Mouse (Mus musculus) MEL (cell line): ENCODE results near the gene Dhrs1. TPM values are rescaled to one million over a fixed set of nuclear protein-coding genes. Genes with fewer than 3 reads are reported as not detected.

Source experiments
- DNase-seq: peaks from one replicate; pipeline ENCODE4 v3.0.0; 2011; ENCODE audit warnings: low read depth, low spot score
- H3K27ac ChIP-seq: 2 replicates; pipeline ENCODE4 v1.5.1; 2012; ENCODE audit warnings: low read depth, mild to moderate bottlenecking, control low read depth, low read length, moderate library complexity; ENCODE audit not compliant: control insufficient read depth
- H3K27me3 ChIP-seq, 2 experiments: fragments of 150-350 bp in 1 of 2; sonication (generic) in 1 of 2; 2 replicates each; pipeline ENCODE4 v1.6.1; 2012; ENCODE audit warnings: low read length in 2 of 2, mild to moderate bottlenecking in 2 of 2, improper control_type of control experiment in 1 of 2, moderate library complexity in 1 of 2; ENCODE audit not compliant: insufficient read depth in 2 of 2, control insufficient read depth in 1 of 2
- H3K36me3 ChIP-seq, 2 experiments: 2 replicates each; pipeline ENCODE4 v1.6.1; 2012 to 2014; ENCODE audit warnings: low read length in 2 of 2, improper control_type of control experiment in 1 of 2, inconsistent platforms in 1 of 2, mild to moderate bottlenecking in 1 of 2; ENCODE audit not compliant: insufficient read depth in 2 of 2, control insufficient read depth in 1 of 2
- H3K4me1 ChIP-seq, 2 experiments: fragments of 150-350 bp in 1 of 2; sonication (generic) in 1 of 2; 2 replicates each; pipeline ENCODE4 v1.6.1; 2012; ENCODE audit warnings: low read length in 2 of 2, improper control_type of control experiment in 1 of 2, mild to moderate bottlenecking in 1 of 2; ENCODE audit not compliant: insufficient read depth in 2 of 2, control insufficient read depth in 1 of 2
- H3K4me3 ChIP-seq, 2 experiments: fragments of 150-350 bp in 1 of 2; sonication (generic) in 1 of 2; 2 replicates each; pipeline ENCODE4 v1.5.1; 2012; ENCODE audit warnings: low read depth in 2 of 2, low read length in 2 of 2, mild to moderate bottlenecking in 2 of 2, moderate library complexity in 2 of 2, control low read depth in 1 of 2, improper control_type of control experiment in 1 of 2; ENCODE audit not compliant: control insufficient read depth in 1 of 2, insufficient read depth in 1 of 2
- H3K79me2 ChIP-seq: 2 replicates; pipeline ENCODE4 v1.6.1; 2012; ENCODE audit warnings: mild to moderate bottlenecking, low read length, moderate library complexity; ENCODE audit not compliant: control insufficient read depth, poor library complexity, insufficient read depth
- H3K9ac ChIP-seq: 2 replicates; pipeline ENCODE4 v1.6.1; 2012; ENCODE audit warnings: low read depth, mild to moderate bottlenecking, control low read depth, low read length, moderate library complexity; ENCODE audit not compliant: control insufficient read depth, poor library complexity, severe bottlenecking
- H3K9me3 ChIP-seq: fragments of 150-350 bp; sonication (generic); replicated peaks from 2 replicates; pipeline ENCODE4 v1.6.1; 2012; ENCODE audit warnings: mild to moderate bottlenecking, low read length, improper control_type of control experiment, moderate library complexity; ENCODE audit not compliant: insufficient read depth
- BHLHE40 ChIP-seq: IDR thresholded peaks from 2 replicates; pipeline ENCODE4 v1.6.1; 2012; ENCODE audit warnings: low read depth, mild to moderate bottlenecking, inconsistent platforms, low read length, improper control_type of control experiment, borderline replicate concordance
- E2F4 ChIP-seq: IDR thresholded peaks from 2 replicates; pipeline ENCODE4 v1.6.1; 2011; ENCODE audit warnings: low read depth, low read length, improper control_type of control experiment, borderline replicate concordance
- ELF1 ChIP-seq: IDR thresholded peaks from 2 replicates; pipeline ENCODE4 v1.6.1; 2014; ENCODE audit warnings: low read depth, mild to moderate bottlenecking, inconsistent platforms, low read length, improper control_type of control experiment, moderate library complexity
- GATA1 ChIP-seq: IDR thresholded peaks from 2 replicates; pipeline ENCODE4 v1.6.1; 2011; ENCODE audit warnings: low read depth, low read length, improper control_type of control experiment
- HCFC1 ChIP-seq: IDR thresholded peaks from 2 replicates; pipeline ENCODE4 v1.6.1; 2012; ENCODE audit warnings: low read depth, mild to moderate bottlenecking, inconsistent platforms, low read length, improper control_type of control experiment, moderate library complexity
- JUND ChIP-seq: IDR thresholded peaks from 2 replicates; pipeline ENCODE4 v1.6.1; 2011; ENCODE audit warnings: low read depth, mild to moderate bottlenecking, improper control_type of control experiment, low read length
- KAT2A ChIP-seq: conservative IDR thresholded peaks from 2 replicates; pipeline ENCODE4 v1.6.1; 2012; ENCODE audit warnings: low read depth, low read length, improper control_type of control experiment, inconsistent platforms
- MAX ChIP-seq: IDR thresholded peaks from 2 replicates; pipeline ENCODE4 v1.6.1; 2011; ENCODE audit warnings: low read length, improper control_type of control experiment
- MEF2A ChIP-seq: IDR thresholded peaks from 2 replicates; pipeline ENCODE4 v1.6.1; 2014; ENCODE audit warnings: low read depth, mild to moderate bottlenecking, inconsistent platforms, low read length, improper control_type of control experiment; ENCODE audit not compliant: poor library complexity, insufficient replicate concordance, severe bottlenecking; ENCODE audit errors: extremely low read depth
- MXI1 ChIP-seq: IDR thresholded peaks from 2 replicates; pipeline ENCODE4 v1.6.1; 2011; ENCODE audit warnings: mild to moderate bottlenecking, low read depth, low read length, improper control_type of control experiment
- MYB ChIP-seq: IDR thresholded peaks from 2 replicates; pipeline ENCODE4 v1.6.1; 2011; ENCODE audit warnings: mild to moderate bottlenecking, low read depth, low read length, improper control_type of control experiment
- NELFE ChIP-seq: IDR thresholded peaks from 2 replicates; pipeline ENCODE4 v1.6.1; 2011; ENCODE audit warnings: low read depth, low read length, improper control_type of control experiment
- NRF1 ChIP-seq: IDR thresholded peaks from 2 replicates; pipeline ENCODE4 v1.6.1; 2014; ENCODE audit warnings: low read depth, mild to moderate bottlenecking, inconsistent platforms, low read length, improper control_type of control experiment, moderate library complexity; ENCODE audit not compliant: poor library complexity, insufficient read depth, severe bottlenecking
- POLR2A ChIP-seq, 2 experiments: IDR thresholded peaks; 2 replicates each; pipeline ENCODE4 v1.6.1; 2011 to 2012; ENCODE audit warnings: low read length in 2 of 2, mild to moderate bottlenecking in 2 of 2, control low read depth in 1 of 2, improper control_type of control experiment in 1 of 2, low read depth in 1 of 2, moderate library complexity in 1 of 2; ENCODE audit not compliant: control insufficient read depth in 1 of 2, insufficient read depth in 1 of 2, poor library complexity in 1 of 2
- POLR2AphosphoS2 ChIP-seq: IDR thresholded peaks from 2 replicates; pipeline ENCODE4 v1.6.1; 2011; ENCODE audit warnings: low read length, improper control_type of control experiment
- RAD21 ChIP-seq: IDR thresholded peaks from 2 replicates; pipeline ENCODE4 v1.6.1; 2011; ENCODE audit warnings: mild to moderate bottlenecking, low read depth, low read length, improper control_type of control experiment
- RCOR1 ChIP-seq: IDR thresholded peaks from 2 replicates; pipeline ENCODE4 v1.6.1; 2012; ENCODE audit warnings: low read depth, mild to moderate bottlenecking, inconsistent platforms, low read length, improper control_type of control experiment
- SMC3 ChIP-seq: IDR thresholded peaks from 2 replicates; pipeline ENCODE4 v1.6.1; 2011; ENCODE audit warnings: low read depth, low read length, improper control_type of control experiment
- TCF12 ChIP-seq: IDR thresholded peaks from 2 replicates; pipeline ENCODE4 v1.6.1; 2014; ENCODE audit warnings: low read depth, mild to moderate bottlenecking, inconsistent platforms, low read length, improper control_type of control experiment, moderate library complexity
- USF1 ChIP-seq: IDR thresholded peaks from 2 replicates; pipeline ENCODE4 v1.6.1; 2014; ENCODE audit warnings: low read depth, mild to moderate bottlenecking, inconsistent platforms, low read length, improper control_type of control experiment, moderate library complexity
- ZKSCAN1 ChIP-seq: IDR thresholded peaks from 2 replicates; pipeline ENCODE4 v1.6.1; 2012; ENCODE audit warnings: low read depth, mild to moderate bottlenecking, inconsistent platforms, low read length, improper control_type of control experiment, moderate library complexity
- ZMIZ1 ChIP-seq: IDR thresholded peaks from 2 replicates; pipeline ENCODE4 v1.6.1; 2012; ENCODE audit warnings: low read depth, mild to moderate bottlenecking, inconsistent platforms, low read length, improper control_type of control experiment, moderate library complexity
- polyA plus RNA-seq, 2 experiments: library from polyadenylated mRNA; stranded (reverse) in 1 of 2; unstranded in 1 of 2; fragments of >175 nt in 1 of 2; fragments of >200 nt in 1 of 2; gene quantifications; 2 replicates each; pipeline versions ENCODE4 v1.2.1 to v1.2.4; 2012; ENCODE audit warnings: low replicate concordance in 2 of 2, low read depth in 1 of 2; ENCODE audit not compliant: insufficient read length in 2 of 2, insufficient read depth in 1 of 2, missing spikeins in 1 of 2
- total RNA-seq: library from RNA; depleted of rRNA; stranded (reverse); fragments of 300-350 nt; gene quantifications from 2 replicates; pipeline ENCODE4 v1.2.3, GENCODE M21; 2012

The Dhrs1 gene
- total and polyA plus RNA-seq, 3 experiments = 20.0 to 48.8 TPM; not detected in 1

DNA sequence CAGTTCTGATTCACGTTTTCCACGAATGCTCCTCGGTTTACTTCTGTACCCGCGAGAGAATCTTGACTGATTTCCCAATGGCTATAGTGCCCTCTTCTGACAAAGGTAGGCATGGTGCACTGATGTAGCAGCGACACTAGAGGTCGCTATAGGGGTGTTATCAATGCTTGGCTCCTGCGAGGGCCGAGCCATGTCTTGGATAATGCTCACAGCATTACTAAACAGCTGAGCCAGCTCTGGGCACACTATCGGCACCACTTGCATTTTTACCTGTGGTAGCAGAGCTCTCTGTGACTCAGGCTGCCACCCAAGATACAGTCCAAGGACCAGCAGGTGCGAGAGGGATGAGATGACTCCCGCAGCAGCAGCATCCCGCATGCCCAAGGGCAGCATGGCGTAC lies 35.8 kb upstream of the Dhrs1 start (continued):
- no peak for TF ChIP-seq RCOR1
- peak; percentile 59 for TF ChIP-seq HCFC1

DNA sequence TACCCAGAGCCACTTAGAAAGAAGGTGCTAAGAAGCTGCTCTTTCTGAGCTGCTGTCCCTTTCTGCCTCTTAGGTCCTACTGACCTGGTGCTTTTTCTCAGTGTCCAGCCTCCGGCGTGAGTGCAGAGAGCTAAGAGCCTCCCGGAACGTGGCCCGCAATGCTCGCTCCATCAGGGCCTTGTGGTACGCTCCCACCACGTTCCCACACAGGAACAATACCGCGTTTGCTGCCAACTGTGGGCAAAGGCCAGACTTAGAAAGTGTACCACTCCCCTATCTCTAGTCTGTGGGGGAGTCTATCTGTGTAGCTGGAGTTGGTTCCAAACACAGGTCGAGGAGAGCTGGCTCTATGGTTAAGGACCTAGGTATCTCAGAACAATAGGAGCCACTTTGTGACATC lies 35.2 kb upstream of the Dhrs1 start:
- DNase-seq = no peak
- TF ChIP-seq POLR2AphosphoS2 (no peak), ZMIZ1 (no peak), GATA1 (no peak), RAD21 (no peak), TCF12 (no peak), POLR2A (IDR thresholded peaks at IDR 0.05; ENCODE audit: control insufficient read depth in 1 of 2, insufficient read depth in 1 of 2, low read depth in 1 of 2, low read length in 2 of 2, poor library complexity in 1 of 2) (no peak), NELFE (no peak), MEF2A (no peak), MYB (no peak), KAT2A (no peak), ELF1 (no peak), E2F4 (no peak)
- Histone ChIP-seq H3K79me2 (no peaks in the 10 kb centered on the region), H3K36me3 (peaks cover 0 to 7% of the 10 kb centered on the region in 2 experiments; a peak in 2 of 4 replicates), H3K9ac (no peak overlapping the region), H3K27ac (no peak overlapping the region), H3K4me3 (no peak overlapping the region), H3K9me3 (no peaks in the 10 kb centered on the region), H3K4me1 (peaks cover 5 to 12% of the 10 kb centered on the region in 2 experiments; a peak in 3 of 4 replicates), H3K27me3 (no peaks in the 10 kb centered on the region)

DNA sequence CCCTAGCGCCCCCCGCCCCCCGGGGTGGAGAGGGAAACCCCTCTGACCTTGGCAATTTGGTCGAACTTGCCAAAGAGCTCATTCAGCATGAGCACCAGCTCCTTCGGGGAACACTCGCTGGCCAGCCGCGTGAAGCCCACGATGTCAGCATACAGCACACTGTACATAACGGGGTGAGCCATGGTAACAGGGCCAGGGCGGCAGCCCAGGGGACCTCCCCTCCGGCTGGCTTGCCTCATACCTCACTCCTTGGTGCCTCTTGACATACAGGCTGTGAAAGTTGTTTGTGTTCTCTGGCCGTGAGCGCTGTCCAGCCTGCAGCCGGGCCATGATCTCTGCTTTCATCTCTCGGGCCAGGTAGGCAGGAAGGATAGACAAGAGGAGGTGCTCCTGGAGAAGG lies 34.2 kb upstream of the Dhrs1 start:
- Histone ChIP-seq H3K9ac (no peak overlapping the region), H3K79me2 (no peaks in the 10 kb centered on the region), H3K4me3 (no peak overlapping the region), H3K27me3 (no peaks in the 10 kb centered on the region), H3K9me3 (no peaks in the 10 kb centered on the region), H3K36me3 (peaks cover 0 to 7% of the 10 kb centered on the region in 2 experiments; a peak in 2 of 4 replicates), H3K4me1 (peaks cover 5 to 12% of the 10 kb centered on the region in 2 experiments; a peak in 3 of 4 replicates), H3K27ac (no peak overlapping the region)
- TF ChIP-seq JUND (no peak), BHLHE40 (no peak), HCFC1 (no peak), MXI1 (no peak), USF1 (no peak), SMC3 (no peak), RAD21 (no peak), ZKSCAN1 (no peak), POLR2AphosphoS2 (no peak), NRF1 (no peak), MAX (no peak)
- DNase-seq = no peak
